Mouse (Mus musculus) frontal cortex, postnatal 14 days (tissue): Measurements from ENCODE around the gene Ptchd4.
A peak's percentile ranks its signal among the peaks of the same experiment; 100 is the strongest.

Experiments used
- DNase-seq, 2 experiments: peaks; one replicate each; pipeline ENCODE4 v3.0.0; 2022; ENCODE audit warnings: low spot score in 2 of 2

Ptchd4 gene

GRCm38 (mm10) chr17:42427961-42428360 is 112.2 kb downstream of the Ptchd4 start:
- no peak for DNase-seq

GRCm38 (mm10) chr17:42430380-42430779 is 114.6 kb downstream of the Ptchd4 start:
- no peak for DNase-seq

- DNase-seq: no peak
Measured at GRCm38 (mm10) chr17:42452235-42452634, 136.5 kb downstream of the Ptchd4 start.

GRCm38 (mm10) chr17:42456441-42456840 is 140.7 kb downstream of the Ptchd4 start:
- no peak for DNase-seq

- DNase-seq: peak in 1 of 2 experiments; percentile 9
Measured at GRCm38 (mm10) chr17:42462726-42463125, 147.0 kb downstream of the Ptchd4 start.

GRCm38 (mm10) chr17:42480173-42480991 is 164.6 kb downstream of the Ptchd4 start:
- DNase-seq: no peak

GRCm38 (mm10) chr17:42509356-42510262 is 193.9 kb downstream of the Ptchd4 start:
- no peak for DNase-seq

GRCm38 (mm10) chr17:42530147-42530546 is 214.4 kb downstream of the Ptchd4 start:
- no peak for DNase-seq

- no peak for DNase-seq
Measured at GRCm38 (mm10) chr17:42549578-42549977, 233.8 kb downstream of the Ptchd4 start.
